Mouse (Mus musculus) stomach, embryonic 14.5 days (tissue): ENCODE data around the gene Zfp184. TPM values are rescaled to one million over a fixed set of nuclear protein-coding genes. Genes with fewer than 3 reads are reported as not detected.

Source experiments
- ATAC-seq: fragments of 200-750 bp; cut with Nextera tagmentation; 2 replicates; pipeline ENCODE4 v1.8.0; 2017; ENCODE audit warnings: low read depth, moderate TSS enrichment; ENCODE audit not compliant: insufficient number of reproducible peaks, insufficient read depth, low FRiP score
- H3K27ac ChIP-seq: fragments of 300-500 bp; sonication (generic); 2 replicates; pipeline ENCODE4 v1.5.1; 2014; ENCODE audit warnings: mild to moderate bottlenecking, low read length, moderate library complexity, mixed read lengths
- H3K27me3 ChIP-seq: fragments of 300-500 bp; sonication (generic); 2 replicates; pipeline ENCODE4 v1.6.1; 2014; ENCODE audit warnings: low read length, control low read depth, mixed read lengths; ENCODE audit not compliant: control insufficient read depth, insufficient read depth
- H3K36me3 ChIP-seq: fragments of 300-500 bp; sonication (generic); 2 replicates; pipeline ENCODE4 v1.6.1; 2014; ENCODE audit warnings: mild to moderate bottlenecking, control low read depth, low read length, moderate library complexity, mixed read lengths; ENCODE audit not compliant: control insufficient read depth, insufficient read depth
- H3K4me1 ChIP-seq: fragments of 300-500 bp; sonication (generic); 2 replicates; pipeline ENCODE4 v1.6.1; 2014; ENCODE audit warnings: low read length, control low read depth, mixed read lengths; ENCODE audit not compliant: control insufficient read depth, insufficient read depth
- H3K4me2 ChIP-seq: fragments of 300-500 bp; sonication (generic); replicated peaks from 2 replicates; pipeline ENCODE4 v1.6.1; 2014; ENCODE audit warnings: low read depth, low read length, control low read depth
- H3K4me3 ChIP-seq: fragments of 300-500 bp; sonication (generic); 2 replicates; pipeline ENCODE4 v1.5.1; 2014; ENCODE audit warnings: low read depth, low read length, control low read depth
- H3K9ac ChIP-seq: fragments of 300-500 bp; sonication (generic); replicated peaks from 2 replicates; pipeline ENCODE4 v1.6.1; 2014; ENCODE audit warnings: low read depth, mild to moderate bottlenecking, control low read depth, low read length, moderate library complexity, mixed read lengths
- H3K9me3 ChIP-seq: fragments of 300-500 bp; sonication (generic); 2 replicates; pipeline ENCODE4 v1.6.1; 2016; ENCODE audit warnings: low read depth, low read length, control low read depth; ENCODE audit not compliant: control insufficient read depth
- WGBS: fragments of 180-500 bp; shearing (Covaris S2); extraction: QIAGEN DNeasy Blood & Tissue Kit; methylation state at CpG from one replicate; pipeline ENCODE4 v1.1.7; 2014; 5-methylcytosine and 5-hydroxymethylcytosine counted together
- microRNA counts: library from miRNA; unstranded; fragments of <30 nt; microRNA quantifications from one replicate; lab custom pipeline; 2016
- microRNA-seq: library from miRNA; unstranded; fragments of <30 nt; microRNA quantifications from one replicate; pipeline ENCODE4, GENCODE M21; 2016
- polyA plus RNA-seq: library from polyadenylated mRNA; unstranded; fragments of >200 nt; fragmentation: Nextera tagmentation; extraction: Ambion mirVana; gene quantifications from 2 replicates; pipeline ENCODE4 v1.2.1, GENCODE M21; 2014

The Zfp184 gene
- polyA plus RNA-seq, 1 experiment from 2014 or later = 16.5 TPM

DNA sequence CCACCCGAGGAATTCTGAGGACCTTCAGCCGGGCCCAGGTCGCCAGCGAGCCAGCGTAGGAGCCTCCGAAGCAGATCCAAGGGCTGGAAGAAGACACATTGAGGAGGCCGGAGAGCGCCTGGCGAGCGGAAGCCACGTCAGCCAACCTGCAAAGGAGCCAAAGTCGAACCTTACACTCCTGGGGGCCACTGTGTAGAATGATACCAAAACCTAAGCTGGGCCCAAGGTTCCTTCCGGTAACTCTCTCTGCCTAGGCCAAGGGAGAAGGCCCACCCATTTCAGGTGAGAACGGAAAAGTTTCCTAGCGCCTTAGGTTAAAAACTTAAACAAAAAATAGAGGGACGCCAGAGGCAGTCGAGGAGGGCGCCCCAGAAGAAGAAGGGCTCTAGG lies 62.2 kb downstream of the Zfp184 start:
- Histone ChIP-seq H3K4me3 (peak overlapping the region; percentile 45), H3K9me3 (no peaks in the 10 kb centered on the region), H3K9ac (no peak overlapping the region), H3K36me3 (no peaks in the 10 kb centered on the region), H3K27me3 (peaks cover 61% of the 10 kb centered on the region), H3K27ac (no peak overlapping the region), H3K4me2 (peak overlapping the region; percentile 87), H3K4me1 (peaks cover 4% of the 10 kb centered on the region; the same call in 1 of the 2 replicates)
- ATAC-seq = no peak
- 5% methylated on average over 18 of the region's 18 CpGs for WGBS

DNA sequence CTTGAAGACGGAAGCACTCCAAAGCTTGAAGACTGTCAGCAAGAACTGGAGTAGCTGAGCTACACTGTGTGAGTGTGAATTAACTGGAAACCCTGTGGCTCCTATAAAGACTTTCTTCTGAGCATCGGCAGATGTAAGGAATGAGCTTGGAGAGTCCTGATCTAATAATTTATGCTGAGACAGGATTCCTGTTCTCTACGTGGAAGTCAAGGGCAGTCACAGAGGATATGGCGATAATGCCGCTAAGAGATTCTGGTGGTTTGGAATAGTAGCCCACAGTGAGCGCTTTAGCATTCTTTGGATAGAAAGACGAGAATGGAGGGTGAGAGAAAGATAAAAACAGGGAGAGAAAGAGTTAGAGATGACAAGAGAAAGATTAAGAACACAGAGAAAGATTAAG lies 63.0 kb downstream of the Zfp184 start:
- no peak overlapping the region for H3K27ac ChIP-seq
- no peak overlapping the region for H3K4me2 ChIP-seq
- no peaks in the 10 kb centered on the region for H3K36me3 ChIP-seq
- 53% methylated on average over 7 of the region's 7 CpGs for WGBS
- peaks cover 4% of the 10 kb centered on the region; the same call in 1 of the 2 replicates for H3K4me1 ChIP-seq
- H3K27me3 ChIP-seq = peaks cover 65% of the 10 kb centered on the region
- H3K4me3 ChIP-seq = no peak overlapping the region
- no peak for ATAC-seq
- H3K9ac ChIP-seq = no peak overlapping the region
- no peaks in the 10 kb centered on the region for H3K9me3 ChIP-seq

DNA sequence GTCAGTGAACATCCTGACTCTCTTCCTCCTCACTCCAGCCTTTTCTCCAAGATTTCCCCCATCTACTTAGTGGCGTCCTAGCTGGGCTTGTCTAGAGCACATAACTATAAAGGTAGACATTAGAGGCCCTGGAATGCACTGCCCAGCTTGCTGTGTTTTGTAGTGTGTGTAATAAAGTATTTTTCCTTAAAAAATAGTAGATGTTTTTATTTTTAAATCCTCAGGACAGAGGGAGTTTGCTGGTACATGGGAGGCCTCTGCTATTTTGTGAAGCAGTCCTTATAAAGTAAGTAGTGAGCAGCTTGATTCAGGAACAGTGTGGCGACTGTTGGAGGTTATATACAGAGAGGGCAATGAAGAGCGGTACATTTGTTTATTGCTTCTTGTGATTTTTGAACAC lies 63.8 kb downstream of the Zfp184 start:
- ATAC-seq = no peak
- peaks cover 4% of the 10 kb centered on the region; the same call in 1 of the 2 replicates for H3K4me1 ChIP-seq
- H3K4me3 ChIP-seq = no peak overlapping the region
- no peaks in the 10 kb centered on the region for H3K36me3 ChIP-seq
- H3K27ac ChIP-seq = no peak overlapping the region
- no peak overlapping the region for H3K9ac ChIP-seq
- H3K4me2 ChIP-seq = no peak overlapping the region
- peaks cover 64% of the 10 kb centered on the region for H3K27me3 ChIP-seq
- H3K9me3 ChIP-seq = no peaks in the 10 kb centered on the region
- WGBS = 81% methylated on average over 3 of the region's 3 CpGs

DNA sequence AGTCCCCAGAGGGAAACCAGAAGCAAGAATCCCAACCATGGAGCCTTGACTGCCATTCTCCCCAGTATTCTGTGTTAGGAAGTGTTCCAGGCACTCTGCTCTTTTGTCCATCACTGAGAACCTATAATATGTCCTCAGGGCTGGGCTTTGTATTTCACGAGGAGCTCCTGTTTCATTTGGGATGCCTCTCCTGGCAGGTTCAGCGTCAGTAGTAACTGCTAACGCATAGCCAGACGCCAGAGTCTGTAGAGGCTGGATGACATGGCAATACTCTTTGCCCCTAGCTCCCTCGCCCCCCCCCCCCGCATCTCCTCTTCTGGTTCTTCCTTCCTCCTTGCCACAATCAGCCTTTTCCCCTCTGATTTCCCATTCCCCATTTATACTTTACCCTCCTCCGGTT lies 64.7 kb downstream of the Zfp184 start, which contains the start of gene Prss16:
Gene Prss16 (minus strand): TSS at position 101 of the 400 bp plus-strand sequence.
- Histone ChIP-seq H3K9me3 (no peaks in the 10 kb centered on the region), H3K27me3 (peaks cover 62% of the 10 kb centered on the region), H3K27ac (no peak within 1 kb of the TSS), H3K9ac (no peak within 1 kb of the TSS), H3K4me2 (no peak within 1 kb of the TSS), H3K4me1 (peaks cover 8% of the 10 kb centered on the region; the same call in 1 of the 2 replicates), H3K36me3 (no peaks in the 10 kb centered on the region), H3K4me3 (no peak within 1 kb of the TSS)
- WGBS = 35% methylated on average over 7 of the region's 7 CpGs
- ATAC-seq = no peak

MicroRNAs encoded within 50 kb of the gene (microRNA counts, 519-probe panel; counts per million panel counts)
- 4,092 counts per million, percentile 81 among the panel's probes with 10 or more counts for microRNA mmu-miR-1983 (lab: Ali Mortazavi, UCI)

Small RNA genes within 50 kb of the gene (microRNA-seq; reads per million reads assigned to microRNA genes)
- gene Gm44456 = not detected
- gene Mir1983 = 2,422 reads per million, percentile 82 among the genes with 10 or more reads in this experiment

Other genes starting within 250 kb of the Zfp184 start
- gene Olfr1359, start 247.0 kb upstream of the Zfp184 start, polyA plus RNA-seq = not detected in 2 replicates
- gene Hist1h2bl, start 229.0 kb upstream of the Zfp184 start, polyA plus RNA-seq = 3.7 and 4.3 TPM in 2 replicates
- gene Hist1h2ai, start 228.7 kb upstream of the Zfp184 start, polyA plus RNA-seq = 8.8 and 36.0 TPM in 2 replicates
- gene Hist1h3h, start 227.4 kb upstream of the Zfp184 start, polyA plus RNA-seq = 9.0 and 13.1 TPM in 2 replicates
- gene Hist1h2bm, start 223.1 kb upstream of the Zfp184 start, polyA plus RNA-seq = 3.1 TPM in 2 replicates
- 4.1 and 4.5 TPM in 2 replicates for gene Hist1h4j, start 210.0 kb upstream of the Zfp184 start, polyA plus RNA-seq
- gene Hist1h4k, start 194.6 kb upstream of the Zfp184 start, polyA plus RNA-seq = 10.9 and 13.1 TPM in 2 replicates
- gene Hist1h2ak, start 191.3 kb upstream of the Zfp184 start, polyA plus RNA-seq = 10.1 and 13.3 TPM in 2 replicates
- gene Hist1h2bn, start 191.0 kb upstream of the Zfp184 start, polyA plus RNA-seq = 3.1 and 5.0 TPM in 2 replicates
- 14.8 and 20.1 TPM in 2 replicates for gene Hist1h1b, start 164.5 kb upstream of the Zfp184 start, polyA plus RNA-seq
- 166 and 187 TPM in 2 replicates for gene Hist1h3i, start 161.7 kb upstream of the Zfp184 start, polyA plus RNA-seq
- gene Hist1h2an, start 157.9 kb upstream of the Zfp184 start, polyA plus RNA-seq = 11.4 TPM in 1 of 2 replicates, not detected in the other
- 1.4 and 1.8 TPM in 2 replicates for gene Hist1h2bp, start 157.6 kb upstream of the Zfp184 start, polyA plus RNA-seq
- 17.5 and 19.7 TPM in 2 replicates for gene Hist1h2bq, start 134.9 kb upstream of the Zfp184 start, polyA plus RNA-seq
- gene Hist1h2ao, start 134.6 kb upstream of the Zfp184 start, polyA plus RNA-seq = not detected in 2 replicates
- gene Hist1h4m, start 133.3 kb upstream of the Zfp184 start, polyA plus RNA-seq = not detected in 2 replicates
- 18.2 and 28.4 TPM in 2 replicates for gene Hist1h4n, start 112.9 kb upstream of the Zfp184 start, polyA plus RNA-seq
- 3,565 and 4,516 TPM in 2 replicates for gene Hist1h2ap, start 111.6 kb upstream of the Zfp184 start, polyA plus RNA-seq
- gene Hist1h2br, start 111.4 kb upstream of the Zfp184 start, polyA plus RNA-seq = 24.3 and 25.5 TPM in 2 replicates
- gene Pom121l2, start 36.1 kb downstream of the Zfp184 start, polyA plus RNA-seq = not detected in 2 replicates
- gene Prss16, start 64.6 kb downstream of the Zfp184 start, polyA plus RNA-seq = 0.15 and 0.75 TPM in 2 replicates
- gene Hist1h2ah, start 90.5 kb downstream of the Zfp184 start, polyA plus RNA-seq = 10.3 and 12.7 TPM in 2 replicates
- gene Hist1h2bk, start 90.8 kb downstream of the Zfp184 start, polyA plus RNA-seq = 7.0 and 7.5 TPM in 2 replicates
- gene Hist1h4i, start 96.3 kb downstream of the Zfp184 start, polyA plus RNA-seq = 19.1 and 22.4 TPM in 2 replicates
- 43.8 and 54.9 TPM in 2 replicates for gene Hist1h2ag, start 97.8 kb downstream of the Zfp184 start, polyA plus RNA-seq
- 8.6 and 12.4 TPM in 2 replicates for gene Hist1h2bj, start 98.1 kb downstream of the Zfp184 start, polyA plus RNA-seq
- not detected in 2 replicates for gene Vmn1r188, start 139.3 kb downstream of the Zfp184 start, polyA plus RNA-seq
- gene Vmn1r189, start 160.7 kb downstream of the Zfp184 start, polyA plus RNA-seq = not detected in 2 replicates
- not detected in 2 replicates for gene Vmn1r191, start 238.9 kb downstream of the Zfp184 start, polyA plus RNA-seq
- not detected in 2 replicates for gene Vmn1r192, start 246.0 kb downstream of the Zfp184 start, polyA plus RNA-seq